8 mouse cellular contexts compared by ENCODE assay signal in the genomic region with DNA sequence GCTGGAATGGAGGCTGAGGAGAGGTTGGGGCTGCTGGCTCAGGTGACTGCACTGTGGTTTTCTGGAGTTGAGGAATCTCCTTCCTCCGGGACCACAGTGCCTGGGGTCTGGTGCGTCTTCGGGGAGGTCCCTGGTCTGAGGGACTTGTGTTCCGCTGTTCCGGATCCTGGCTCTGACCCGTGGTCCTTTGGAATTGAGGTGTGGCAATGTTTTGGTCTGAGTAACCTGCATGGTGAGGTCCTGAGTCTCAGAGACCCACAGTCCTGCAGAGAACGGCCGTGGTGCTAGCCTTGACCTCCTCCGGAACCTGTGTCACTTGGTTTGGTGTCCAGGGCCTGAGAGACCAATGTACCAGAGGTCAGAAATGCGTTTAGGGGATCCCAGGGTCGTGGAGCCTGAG. TPM values are rescaled to one million over a fixed set of nuclear protein-coding genes. Genes with fewer than 3 reads are reported as not detected.
DNase-seq lines count a peak whose midpoint lies in the region; ATAC-seq and TF ChIP-seq lines count a peak whose summit lies in the region.

No protein-coding gene starts in this region.

- peak overlapping the region; percentile 99 for H3K4me2 ChIP-seq in embryonic facial prominence, embryonic 13.5 days
- H3K4me2 ChIP-seq in kidney, embryonic 14.5 days (replicated peaks; ENCODE audit: low read depth, low read length), result peak overlapping the region; percentile 97
- peak overlapping the region; percentile 98 for H3K4me2 ChIP-seq in midbrain, postnatal 0 days (ENCODE audit: low read depth, low read length, poor library complexity, severe bottlenecking)

- peak; percentile 23 for DNase-seq in embryo, embryonic 10 days (ENCODE audit: low spot score)
- no peak for DNase-seq in embryo, embryonic 9.5 days (ENCODE audit: extremely low spot score)
- DNase-seq in 3134 (ENCODE audit: extremely low read depth, insufficient read length, low spot score), result peak; percentile 31
- no peak for DNase-seq in midbrain, postnatal 0 days (ENCODE audit: low spot score)
- DNase-seq in frontal cortex, postnatal 25 days (ENCODE audit: low spot score in 2 of 2), result no peak

- peaks cover 30% of the 10 kb centered on the region for H3K4me1 ChIP-seq in embryonic facial prominence, embryonic 13.5 days
- H3K4me1 ChIP-seq in kidney, embryonic 14.5 days (ENCODE audit: control insufficient read depth, insufficient read depth, low read length), result peaks cover 20% of the 10 kb centered on the region
- peaks cover 21% of the 10 kb centered on the region for H3K4me1 ChIP-seq in midbrain, postnatal 0 days (ENCODE audit: insufficient read depth, low read length)

- ATAC-seq in embryonic facial prominence, embryonic 13.5 days (ENCODE audit: insufficient number of reproducible peaks, insufficient read depth, low FRiP score, low TSS enrichment, low read depth), result no peak
- ATAC-seq in kidney, embryonic 14.5 days (ENCODE audit: low FRiP score, low TSS enrichment), result no peak; the same call in 1 of the 2 replicates
- ATAC-seq in midbrain, postnatal 0 days (ENCODE audit: low FRiP score), result no peak
- ATAC-seq in inflammation-experienced regulatory T-cells, adult 6 months, result no peak

- peak overlapping the region; percentile 78; the same call in 1 of the 2 replicates for H3K27ac ChIP-seq in embryonic facial prominence, embryonic 13.5 days
- H3K27ac ChIP-seq in kidney, embryonic 14.5 days (ENCODE audit: low read depth, low read length), result no peak overlapping the region
- H3K27ac ChIP-seq in midbrain, postnatal 0 days (ENCODE audit: low read depth, low read length), result peak overlapping the region; percentile 75

- WGBS in embryonic facial prominence, embryonic 13.5 days, result 2% methylated on average over 11 of the region's 11 CpGs
- WGBS in kidney, embryonic 14.5 days, result under 1% methylated on average over 10 of the region's 11 CpGs
- WGBS in midbrain, postnatal 0 days, result 2% methylated on average over 11 of the region's 11 CpGs

- no peak for TF ChIP-seq CTCF in midbrain, postnatal 0 days (IDR thresholded peaks at IDR 0.05)

- H3K36me3 ChIP-seq in embryonic facial prominence, embryonic 13.5 days, result peaks cover 24% of the 10 kb centered on the region
- peaks cover 15% of the 10 kb centered on the region; the same call in 1 of the 2 replicates for H3K36me3 ChIP-seq in kidney, embryonic 14.5 days (ENCODE audit: control insufficient read depth, insufficient read depth, low read length)
- no peaks in the 10 kb centered on the region for H3K36me3 ChIP-seq in midbrain, postnatal 0 days (ENCODE audit: insufficient read depth, low read length)

- H3K27me3 ChIP-seq in embryonic facial prominence, embryonic 13.5 days, result no peaks in the 10 kb centered on the region
- H3K27me3 ChIP-seq in kidney, embryonic 14.5 days (ENCODE audit: control insufficient read depth, insufficient read depth, low read length), result no peaks in the 10 kb centered on the region
- H3K27me3 ChIP-seq in midbrain, postnatal 0 days (ENCODE audit: insufficient read depth, low read length), result no peaks in the 10 kb centered on the region

- H3K9me3 ChIP-seq in embryonic facial prominence, embryonic 13.5 days, result no peaks in the 10 kb centered on the region
- no peaks in the 10 kb centered on the region for H3K9me3 ChIP-seq in kidney, embryonic 14.5 days (ENCODE audit: control insufficient read depth, low read length)
- H3K9me3 ChIP-seq in midbrain, postnatal 0 days (ENCODE audit: low read length), result no peaks in the 10 kb centered on the region

- H3K4me3 ChIP-seq in embryonic facial prominence, embryonic 13.5 days, result peak overlapping the region; percentile 84
- H3K4me3 ChIP-seq in kidney, embryonic 14.5 days (ENCODE audit: low read length), result peak overlapping the region; percentile 90
- peak overlapping the region; percentile 98 for H3K4me3 ChIP-seq in midbrain, postnatal 0 days (ENCODE audit: low read depth, low read length)

- peak overlapping the region; percentile 85 for H3K9ac ChIP-seq in embryonic facial prominence, embryonic 13.5 days
- H3K9ac ChIP-seq in kidney, embryonic 14.5 days (ENCODE audit: low read depth, low read length), result peak overlapping the region; percentile 85
- peak overlapping the region; percentile 81 for H3K9ac ChIP-seq in midbrain, postnatal 0 days (replicated peaks; ENCODE audit: low read length, poor library complexity, severe bottlenecking)

RNA-seq across cellular contexts. Expression of gene Hdgfl2, which starts 0.5 kb away (rescaled TPM):
- polyA plus RNA-seq in embryonic facial prominence, embryonic 13.5 days (2015; fragmentation: Nextera tagmentation; extraction: Ambion mirVana), result 151 and 155 TPM in 2 replicates
- 85.1 and 118 TPM in 2 replicates for polyA plus RNA-seq in kidney, embryonic 14.5 days (2014; fragmentation: Nextera tagmentation; extraction: Ambion mirVana)
- 59.6 and 72.1 TPM in 2 replicates for total RNA-seq in midbrain, postnatal 0 days (2014; rRNA removed)
- 120 and 123 TPM in 2 replicates for polyA plus RNA-seq in midbrain, postnatal 0 days (2015; fragmentation: Nextera tagmentation; extraction: Ambion mirVana)
- polyA plus RNA-seq in inflammation-experienced regulatory T-cells, adult 6 months (2017; shearing (Covaris generic)), result 10 to 100 TPM; 32.5 to 58.6 (median 40.3) TPM

RNA-seq across cellular contexts. Expression of gene Ubxn6, which starts 5.1 kb away (rescaled TPM):
- 47.6 and 51.2 TPM in 2 replicates for polyA plus RNA-seq in embryonic facial prominence, embryonic 13.5 days (2015; fragmentation: Nextera tagmentation; extraction: Ambion mirVana)
- polyA plus RNA-seq in kidney, embryonic 14.5 days (2014; fragmentation: Nextera tagmentation; extraction: Ambion mirVana), result 34.4 and 42.8 TPM in 2 replicates
- 76.9 and 123 TPM in 2 replicates for total RNA-seq in midbrain, postnatal 0 days (2014; rRNA removed)
- polyA plus RNA-seq in midbrain, postnatal 0 days (2015; fragmentation: Nextera tagmentation; extraction: Ambion mirVana), result 84.8 and 89.9 TPM in 2 replicates
- 10 to 100 TPM; 28.7 to 41.6 (median 34.2) TPM for polyA plus RNA-seq in inflammation-experienced regulatory T-cells, adult 6 months (2017; shearing (Covaris generic))

RNA-seq across cellular contexts. Expression of gene Plin4, which starts 29.7 kb away (rescaled TPM):
- 0.07 and 0.10 TPM in 2 replicates for polyA plus RNA-seq in embryonic facial prominence, embryonic 13.5 days (2015; fragmentation: Nextera tagmentation; extraction: Ambion mirVana)
- 0.08 and 0.17 TPM in 2 replicates for polyA plus RNA-seq in kidney, embryonic 14.5 days (2014; fragmentation: Nextera tagmentation; extraction: Ambion mirVana)
- total RNA-seq in midbrain, postnatal 0 days (2014; rRNA removed), result 0.42 and 0.55 TPM in 2 replicates
- polyA plus RNA-seq in midbrain, postnatal 0 days (2015; fragmentation: Nextera tagmentation; extraction: Ambion mirVana), result 0.04 and 0.05 TPM in 2 replicates
- polyA plus RNA-seq in inflammation-experienced regulatory T-cells, adult 6 months (2017; shearing (Covaris generic)), result under 1 TPM in 1 of 3 experiments, not detected in 2; 0.09 TPM

RNA-seq across cellular contexts. Expression of gene Plin5, which starts 37.5 kb away (rescaled TPM):
- 0.17 and 0.30 TPM in 2 replicates for polyA plus RNA-seq in embryonic facial prominence, embryonic 13.5 days (2015; fragmentation: Nextera tagmentation; extraction: Ambion mirVana)
- 1.1 and 1.3 TPM in 2 replicates for polyA plus RNA-seq in kidney, embryonic 14.5 days (2014; fragmentation: Nextera tagmentation; extraction: Ambion mirVana)
- 4.3 and 4.5 TPM in 2 replicates for total RNA-seq in midbrain, postnatal 0 days (2014; rRNA removed)
- 4.8 and 5.9 TPM in 2 replicates for polyA plus RNA-seq in midbrain, postnatal 0 days (2015; fragmentation: Nextera tagmentation; extraction: Ambion mirVana)
- polyA plus RNA-seq in inflammation-experienced regulatory T-cells, adult 6 months (2017; shearing (Covaris generic)), result under 1 TPM in 1 of 3 experiments, not detected in 2; 0.16 TPM

RNA-seq across cellular contexts. Expression of gene Chaf1a, which starts 39.7 kb away (rescaled TPM):
- 25.8 and 34.8 TPM in 2 replicates for polyA plus RNA-seq in embryonic facial prominence, embryonic 13.5 days (2015; fragmentation: Nextera tagmentation; extraction: Ambion mirVana)
- polyA plus RNA-seq in kidney, embryonic 14.5 days (2014; fragmentation: Nextera tagmentation; extraction: Ambion mirVana), result 14.1 and 25.4 TPM in 2 replicates
- total RNA-seq in midbrain, postnatal 0 days (2014; rRNA removed), result 2.7 and 3.1 TPM in 2 replicates
- polyA plus RNA-seq in midbrain, postnatal 0 days (2015; fragmentation: Nextera tagmentation; extraction: Ambion mirVana), result 2.4 and 2.8 TPM in 2 replicates
- 1 to 10 TPM in 2 of 3 experiments, under 1 TPM in 1; 0.63 to 3.6 (median 1.3) TPM for polyA plus RNA-seq in inflammation-experienced regulatory T-cells, adult 6 months (2017; shearing (Covaris generic))

Comparison
In these comparisons a context has a peak if more than half of its experiments do, and no peak if none do; other contexts are left out.
1. DNase-seq: peak in embryo, embryonic 10 days (single experiment) and 3134 (single experiment); none in embryo, embryonic 9.5 days (single experiment), midbrain, postnatal 0 days (single experiment) and frontal cortex, postnatal 25 days (0 of 2).
2. Peak in every context shown above with its lines, with median percentiles within 50 percentile points of each other: H3K4me2 ChIP-seq, H3K4me3 ChIP-seq and H3K9ac ChIP-seq.